Mouse (Mus musculus): ENCODE measurements at regions not wholly inside any gene's neighbourhood (a gene's known extent, or its start where the extent isn't known, plus 50 kb on each side); places are given as distances from the start of the nearest gene placed in this dataset.
A peak's percentile ranks its signal among the peaks of the same experiment; 100 is the strongest.

GRCm38 (mm10) chr19:30427484-30427883 lies 122.0 kb downstream of the Dkk1 start:
- Histone ChIP-seq H3K27ac (replicated peaks) (no peak overlapping the region), H3K9ac (no peak overlapping the region), H3K4me1 (0 out of 2 replicates have a peak, but pooled peaks cover 5% of the 10 kb centered on the region), H3K36me3 (no peaks in the 10 kb centered on the region), H3K9me3 (no peaks in the 10 kb centered on the region), H3K4me3 (no peak overlapping the region), H3K27me3 (replicated peaks) (no peaks in the 10 kb centered on the region), H3K4me2 (peak overlapping the region; percentile 31)
- no peak for ATAC-seq (ENCODE audit: extremely low read depth, insufficient number of reproducible peaks, low FRiP score, low TSS enrichment)
- 14% methylated on average over 2 of the region's 2 CpGs for WGBS

DNA sequence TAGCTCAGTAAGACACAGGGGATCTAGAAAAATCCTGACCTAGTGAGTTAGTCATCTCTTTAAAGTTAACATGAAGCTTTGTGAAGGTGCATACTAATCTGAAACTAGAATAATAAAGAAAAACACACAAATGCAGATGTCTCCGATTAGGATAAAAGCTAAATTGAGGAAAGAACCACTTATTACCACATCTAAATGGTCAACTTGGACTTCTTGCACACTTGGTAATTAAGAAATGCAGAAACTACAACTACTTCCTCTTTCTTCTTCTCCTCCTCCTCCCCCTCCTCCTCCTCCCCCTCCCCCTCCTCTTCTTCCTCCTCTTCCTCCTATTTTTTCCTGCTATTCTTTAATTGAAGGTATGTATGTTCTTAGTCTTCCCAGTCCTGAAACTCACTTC lies 116.3 kb downstream of the Dkk1 start:
- no peaks in the 10 kb centered on the region for H3K36me3 ChIP-seq
- H3K4me1 ChIP-seq = no peaks in the 10 kb centered on the region
- ATAC-seq (ENCODE audit: extremely low read depth, insufficient number of reproducible peaks, low FRiP score, low TSS enrichment) = no peak
- no peak overlapping the region for H3K4me2 ChIP-seq
- no peaks in the 10 kb centered on the region for H3K9me3 ChIP-seq
- no peak overlapping the region for H3K9ac ChIP-seq
- H3K27ac ChIP-seq (replicated peaks) = no peak overlapping the region
- 89% methylated on average over 1 of the region's 1 CpGs for WGBS
- H3K4me3 ChIP-seq = no peak overlapping the region
- H3K27me3 ChIP-seq (replicated peaks) = no peaks in the 10 kb centered on the region

- Histone ChIP-seq H3K4me2 (no peak overlapping the region), H3K36me3 (no peaks in the 10 kb centered on the region), H3K27me3 (replicated peaks) (no peaks in the 10 kb centered on the region), H3K4me1 (no peaks in the 10 kb centered on the region), H3K27ac (replicated peaks) (no peak overlapping the region), H3K9ac (no peak overlapping the region), H3K9me3 (no peaks in the 10 kb centered on the region), H3K4me3 (no peak overlapping the region)
- WGBS = 73% methylated on average over 12 of the region's 12 CpGs
- ATAC-seq (ENCODE audit: extremely low read depth, insufficient number of reproducible peaks, low FRiP score, low TSS enrichment) = no peak
Observed at GRCm38 (mm10) chr19:30435054-30435738, 114.3 kb downstream of the Dkk1 start.

- H3K4me1 ChIP-seq = no peaks in the 10 kb centered on the region
- no peak overlapping the region for H3K4me3 ChIP-seq
- WGBS = 80% methylated on average over 13 of the region's 13 CpGs
- no peaks in the 10 kb centered on the region for H3K36me3 ChIP-seq
- H3K27ac ChIP-seq (replicated peaks) = no peak overlapping the region
- no peaks in the 10 kb centered on the region for H3K27me3 ChIP-seq (replicated peaks)
- no peak overlapping the region for H3K4me2 ChIP-seq
- no peak for ATAC-seq (ENCODE audit: extremely low read depth, insufficient number of reproducible peaks, low FRiP score, low TSS enrichment)
- no peaks in the 10 kb centered on the region for H3K9me3 ChIP-seq
- no peak overlapping the region for H3K9ac ChIP-seq
Observed at GRCm38 (mm10) chr19:30450869-30451542, 98.5 kb downstream of the Dkk1 start.

DNA sequence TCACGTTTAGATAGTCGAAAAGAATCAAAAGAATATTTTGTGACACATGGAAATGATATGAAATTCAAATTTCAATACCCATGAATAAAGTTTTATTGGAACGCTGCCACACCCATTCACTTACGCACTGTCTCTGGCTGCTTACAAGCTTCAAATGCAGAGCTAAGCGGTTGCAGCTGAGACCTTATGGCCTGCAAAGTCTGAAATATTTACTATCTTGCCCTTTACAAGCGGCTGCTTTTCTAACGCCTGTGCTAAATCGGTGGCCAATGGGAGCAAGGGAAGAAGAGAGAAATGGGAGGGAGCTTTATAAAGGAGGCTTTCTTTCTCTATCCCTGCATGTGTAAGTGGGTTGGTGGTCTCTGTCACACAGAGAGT lies 97.9 kb downstream of the Dkk1 start:
- no peak overlapping the region for H3K4me2 ChIP-seq
- no peaks in the 10 kb centered on the region for H3K4me1 ChIP-seq
- no peaks in the 10 kb centered on the region for H3K9me3 ChIP-seq
- 61% methylated on average over 8 of the region's 8 CpGs for WGBS
- H3K27ac ChIP-seq (replicated peaks) = no peak overlapping the region
- H3K4me3 ChIP-seq = no peak overlapping the region
- no peaks in the 10 kb centered on the region for H3K36me3 ChIP-seq
- no peak for ATAC-seq (ENCODE audit: extremely low read depth, insufficient number of reproducible peaks, low FRiP score, low TSS enrichment)
- H3K27me3 ChIP-seq (replicated peaks) = no peaks in the 10 kb centered on the region
- H3K9ac ChIP-seq = no peak overlapping the region

DNA sequence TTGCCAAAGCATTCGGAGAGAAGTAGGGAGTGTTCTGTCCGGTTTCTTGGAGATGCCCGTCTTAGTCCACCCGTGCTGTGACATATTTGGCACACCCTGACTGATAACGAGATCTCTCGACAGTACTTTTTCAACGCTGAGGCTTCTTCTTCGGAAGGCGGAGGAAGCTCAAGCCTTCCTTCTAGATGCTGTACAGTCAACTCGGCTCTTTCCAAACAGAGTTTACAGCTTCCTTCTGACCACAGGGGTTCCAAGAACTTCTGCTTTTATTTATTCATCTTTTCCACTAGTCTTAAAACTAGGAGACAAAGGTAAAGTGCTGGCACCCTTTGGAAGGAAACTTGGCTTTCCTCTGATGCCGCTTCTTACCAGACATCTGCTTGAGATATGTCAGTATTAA lies 96.8 kb downstream of the Dkk1 start:
- Histone ChIP-seq H3K4me3 (no peak overlapping the region), H3K27ac (replicated peaks) (no peak overlapping the region), H3K36me3 (no peaks in the 10 kb centered on the region), H3K9ac (no peak overlapping the region), H3K9me3 (no peaks in the 10 kb centered on the region), H3K4me1 (no peaks in the 10 kb centered on the region), H3K27me3 (replicated peaks) (no peaks in the 10 kb centered on the region), H3K4me2 (no peak overlapping the region)
- ATAC-seq (ENCODE audit: extremely low read depth, insufficient number of reproducible peaks, low FRiP score, low TSS enrichment) = no peak
- 66% methylated on average over 11 of the region's 11 CpGs for WGBS

GRCm38 (mm10) chr19:30483436-30483835 lies 66.0 kb downstream of the Dkk1 start:
- Histone ChIP-seq H3K4me2 (no peak overlapping the region), H3K4me3 (no peak overlapping the region), H3K27ac (replicated peaks) (no peak overlapping the region), H3K36me3 (no peaks in the 10 kb centered on the region), H3K27me3 (replicated peaks) (no peaks in the 10 kb centered on the region), H3K9ac (no peak overlapping the region), H3K4me1 (no peaks in the 10 kb centered on the region), H3K9me3 (no peaks in the 10 kb centered on the region)
- 54% methylated on average over 4 of the region's 4 CpGs for WGBS
- no peak for ATAC-seq (ENCODE audit: extremely low read depth, insufficient number of reproducible peaks, low FRiP score, low TSS enrichment)

- Histone ChIP-seq H3K36me3 (no peaks in the 10 kb centered on the region), H3K27ac (replicated peaks) (no peak overlapping the region), H3K4me1 (peaks cover 9% of the 10 kb centered on the region; the same call in 1 of the 2 replicates), H3K4me2 (no peak overlapping the region), H3K27me3 (replicated peaks) (no peaks in the 10 kb centered on the region), H3K9me3 (no peaks in the 10 kb centered on the region), H3K4me3 (no peak overlapping the region), H3K9ac (no peak overlapping the region)
- 62% methylated on average over 3 of the region's 3 CpGs for WGBS
- no peak for ATAC-seq (ENCODE audit: extremely low read depth, insufficient number of reproducible peaks, low FRiP score, low TSS enrichment)
Observed at GRCm38 (mm10) chr19:30489786-30490185, 59.7 kb downstream of the Dkk1 start.

- Histone ChIP-seq H3K27me3 (replicated peaks) (no peaks in the 10 kb centered on the region), H3K9me3 (no peaks in the 10 kb centered on the region), H3K27ac (replicated peaks) (no peak overlapping the region), H3K4me2 (peak overlapping the region; percentile 42), H3K4me1 (peaks cover 9% of the 10 kb centered on the region; the same call in 1 of the 2 replicates), H3K9ac (peak overlapping the region; percentile 34; the same call in 1 of the 2 replicates), H3K36me3 (no peaks in the 10 kb centered on the region), H3K4me3 (no peak overlapping the region)
- 25% methylated on average over 9 of the region's 9 CpGs for WGBS
- ATAC-seq (ENCODE audit: extremely low read depth, insufficient number of reproducible peaks, low FRiP score, low TSS enrichment) = no peak
Observed at GRCm38 (mm10) chr19:30490916-30491315, 58.5 kb downstream of the Dkk1 start.

Measured in heart, embryonic 13.5 days (tissue).